Comparison of ENCODE assay signal across 23 mouse cellular contexts in genomic region chr9:115882627-115883200, GRCm38 (mm10). TPM values are rescaled to one million over a fixed set of nuclear protein-coding genes. Genes with fewer than 3 reads are reported as not detected.
DNase-seq lines count a peak whose midpoint lies in the region; ATAC-seq and TF ChIP-seq lines count a peak whose summit lies in the region.
"Had no signal": no experiment of that assay in that cellular context is flagged by ENCODE, and none has a peak within 500 bp of the region (broad histone marks: within the 10 kb centered on the region; RNA-seq: fewer than 3 reads in every experiment).

No protein-coding gene starts in this region.

- no peak overlapping the region for H3K9ac ChIP-seq in kidney, postnatal 0 days (ENCODE audit: low read depth, low read length)
- no peak overlapping the region for H3K9ac ChIP-seq in liver, embryonic 11.5 days (ENCODE audit: low read depth, low read length)
- H3K9ac ChIP-seq in liver, postnatal 0 days (replicated peaks), result no peak overlapping the region
- H3K9ac ChIP-seq: forebrain, embryonic 13.5 days; heart, embryonic 13.5 days; hindbrain, embryonic 12.5 days; hindbrain, embryonic 15.5 days had no signal

- no peaks in the 10 kb centered on the region for H3K27me3 ChIP-seq in kidney, postnatal 0 days (ENCODE audit: insufficient read depth, low read length)
- H3K27me3 ChIP-seq in liver, embryonic 11.5 days (replicated peaks; ENCODE audit: control insufficient read depth, insufficient read depth, low read length), result no peaks in the 10 kb centered on the region
- H3K27me3 ChIP-seq in liver, postnatal 0 days (ENCODE audit: insufficient read depth, low read length), result no peaks in the 10 kb centered on the region
- H3K27me3 ChIP-seq: forebrain, embryonic 13.5 days; heart, embryonic 13.5 days; hindbrain, embryonic 12.5 days; hindbrain, embryonic 15.5 days had no signal

- no peak for TF ChIP-seq CTCF in kidney, postnatal 0 days (IDR thresholded peaks at IDR 0.05; ENCODE audit: low read depth)
- no peak for TF ChIP-seq CTCF in liver, postnatal 0 days (IDR thresholded peaks at IDR 0.05; ENCODE audit: low read depth)

- no peaks in the 10 kb centered on the region for H3K36me3 ChIP-seq in kidney, postnatal 0 days (ENCODE audit: insufficient read depth, low read length)
- no peaks in the 10 kb centered on the region for H3K36me3 ChIP-seq in liver, embryonic 11.5 days (ENCODE audit: control insufficient read depth, insufficient read depth, low read length)
- no peaks in the 10 kb centered on the region for H3K36me3 ChIP-seq in liver, postnatal 0 days (replicated peaks; ENCODE audit: insufficient read depth, low read length)
- H3K36me3 ChIP-seq: forebrain, embryonic 10.5 days; heart, embryonic 13.5 days; hindbrain, embryonic 12.5 days; hindbrain, embryonic 15.5 days had no signal

- WGBS in kidney, postnatal 0 days, result 58% methylated on average over 5 of the region's 5 CpGs
- WGBS in liver, embryonic 11.5 days, result 81% methylated on average over 5 of the region's 5 CpGs
- WGBS in liver, postnatal 0 days (ENCODE audit: insufficient replicate concordance), result 64% methylated on average over 5 of the region's 5 CpGs

- no peak for TF ChIP-seq EP300 in liver, postnatal 0 days (IDR thresholded peaks at IDR 0.05; ENCODE audit: low read depth)

- ATAC-seq in kidney, postnatal 0 days (replicated peaks; ENCODE audit: low FRiP score, low read depth), result no peak
- ATAC-seq in liver, embryonic 11.5 days (replicated peaks; ENCODE audit: low FRiP score), result no peak
- no peak for ATAC-seq in liver, postnatal 0 days
- ATAC-seq in megakaryocyte progenitor cell, adult 5-6 weeks (replicated peaks; ENCODE audit: poor library complexity), result no peak
- ATAC-seq: forebrain, embryonic 13.5 days; forebrain, embryonic 16.5 days had no signal

- H3K27ac ChIP-seq in kidney, postnatal 0 days, result no peak overlapping the region
- H3K27ac ChIP-seq in liver, embryonic 11.5 days (ENCODE audit: low read depth, low read length), result no peak overlapping the region
- no peak overlapping the region for H3K27ac ChIP-seq in liver, postnatal 0 days (ENCODE audit: low read depth)
- H3K27ac ChIP-seq: forebrain, embryonic 10.5 days; forebrain, embryonic 13.5 days; heart, embryonic 13.5 days; hindbrain, embryonic 12.5 days; hindbrain, embryonic 15.5 days had no signal

- H3K9me3 ChIP-seq in kidney, postnatal 0 days (replicated peaks; ENCODE audit: low read length), result no peaks in the 10 kb centered on the region
- H3K9me3 ChIP-seq in liver, embryonic 11.5 days (ENCODE audit: control insufficient read depth, low read length), result no peaks in the 10 kb centered on the region
- H3K9me3 ChIP-seq in liver, postnatal 0 days (ENCODE audit: low read length), result no peaks in the 10 kb centered on the region
- H3K9me3 ChIP-seq: forebrain, embryonic 10.5 days; hindbrain, embryonic 12.5 days; hindbrain, embryonic 15.5 days had no signal

- no peak overlapping the region for H3K4me3 ChIP-seq in kidney, postnatal 0 days (replicated peaks; ENCODE audit: low read depth, low read length)
- H3K4me3 ChIP-seq in liver, embryonic 11.5 days (ENCODE audit: low read depth, low read length), result no peak overlapping the region
- H3K4me3 ChIP-seq in liver, postnatal 0 days (ENCODE audit: low read depth, low read length), result no peak overlapping the region
- H3K4me3 ChIP-seq: forebrain, embryonic 10.5 days; forebrain, embryonic 13.5 days; heart, embryonic 13.5 days; hindbrain, embryonic 12.5 days; hindbrain, embryonic 15.5 days had no signal

- DNase-seq in heart, adult 11 months, result peak; percentile 69
- DNase-seq in heart, adult 9 months (ENCODE audit: low spot score in 2 of 2), result no peak
- DNase-seq in kidney, postnatal 0 days (ENCODE audit: low spot score), result peak; percentile 19
- no peak for DNase-seq in kidney, adult 8-10 months
- DNase-seq in liver, embryonic 11.5 days (ENCODE audit: low spot score), result peak; percentile 6
- no peak for DNase-seq in liver, postnatal 0 days
- DNase-seq: adrenal gland, adult 2 months; adrenal gland, postnatal 14 days; B cell, adult 2 months; cerebellum, adult 11 months; cerebellum, adult 2 months; cerebellum, adult 9-11 months; cerebellum, postnatal 25 days; gastrocnemius, postnatal 10 days; gastrocnemius, postnatal 36 days; heart, postnatal 14 days had no signal

- no peak overlapping the region for H3K4me2 ChIP-seq in kidney, postnatal 0 days (ENCODE audit: low read length)
- no peak overlapping the region for H3K4me2 ChIP-seq in liver, embryonic 11.5 days
- no peak overlapping the region for H3K4me2 ChIP-seq in liver, postnatal 0 days (ENCODE audit: low read depth, low read length)
- H3K4me2 ChIP-seq: forebrain, embryonic 13.5 days; heart, embryonic 13.5 days; hindbrain, embryonic 12.5 days; hindbrain, embryonic 15.5 days had no signal

- H3K4me1 ChIP-seq in kidney, postnatal 0 days (replicated peaks; ENCODE audit: insufficient read depth, low read length), result no peaks in the 10 kb centered on the region
- H3K4me1 ChIP-seq in liver, embryonic 11.5 days (replicated peaks; ENCODE audit: control insufficient read depth, insufficient read depth, low read length), result no peaks in the 10 kb centered on the region
- H3K4me1 ChIP-seq in liver, postnatal 0 days (ENCODE audit: insufficient read depth), result no peaks in the 10 kb centered on the region
- H3K4me1 ChIP-seq: forebrain, embryonic 10.5 days; forebrain, embryonic 13.5 days; heart, embryonic 13.5 days; hindbrain, embryonic 12.5 days; hindbrain, embryonic 15.5 days had no signal

RNA-seq across cellular contexts. Expression of gene Gadl1, which starts 26.5 kb away (rescaled TPM):
- 0.51 and 0.61 TPM in 2 replicates for polyA plus RNA-seq in kidney, postnatal 0 days (2015; fragmentation: Nextera tagmentation; extraction: Ambion mirVana)
- polyA plus RNA-seq in liver, embryonic 11.5 days (2014; fragmentation: Nextera tagmentation; extraction: Ambion mirVana), result 0.37 and 0.39 TPM in 2 replicates
- polyA plus RNA-seq in liver, postnatal 0 days (2015; fragmentation: Nextera tagmentation; extraction: Ambion mirVana), result 0.19 and 0.22 TPM in 2 replicates
- total RNA-seq in megakaryocyte progenitor cell, adult 5-6 weeks (2015), result 0.22 TPM in 1 of 2 replicates, not detected in the other
- total RNA-seq in megakaryocyte progenitor cell, adult 5-6 weeks (2017), result 0.20 and 0.71 TPM in 2 replicates

Comparison
In these comparisons a context has a peak if more than half of its experiments do, and no peak if none do; other contexts are left out.
1. DNase-seq: peak in heart, adult 11 months (single experiment), kidney, postnatal 0 days (single experiment) and liver, embryonic 11.5 days (single experiment); none in heart, adult 9 months (0 of 2), kidney, adult 8-10 months (0 of 2) and liver, postnatal 0 days (single experiment).